Mouse (Mus musculus) adrenal gland, postnatal 4 days (tissue): ENCODE data around the gene Nbea. TPM values are rescaled to one million over a fixed set of nuclear protein-coding genes. Genes with fewer than 3 reads are reported as not detected.

ENCODE experiments used
- DNase-seq, 2 experiments: peaks; one replicate each; pipeline ENCODE4 v3.0.0; 2021 to 2022; ENCODE audit warnings: low spot score in 2 of 2, mixed read lengths in 2 of 2
- total RNA-seq, 2 experiments: library from RNA; stranded (reverse); gene quantifications; 2 replicates each; pipeline ENCODE4 v1.2.3; 2021

Nbea gene
- total RNA-seq, 2 experiments from 2014 or later: 30.3 to 31.6 TPM

DNA sequence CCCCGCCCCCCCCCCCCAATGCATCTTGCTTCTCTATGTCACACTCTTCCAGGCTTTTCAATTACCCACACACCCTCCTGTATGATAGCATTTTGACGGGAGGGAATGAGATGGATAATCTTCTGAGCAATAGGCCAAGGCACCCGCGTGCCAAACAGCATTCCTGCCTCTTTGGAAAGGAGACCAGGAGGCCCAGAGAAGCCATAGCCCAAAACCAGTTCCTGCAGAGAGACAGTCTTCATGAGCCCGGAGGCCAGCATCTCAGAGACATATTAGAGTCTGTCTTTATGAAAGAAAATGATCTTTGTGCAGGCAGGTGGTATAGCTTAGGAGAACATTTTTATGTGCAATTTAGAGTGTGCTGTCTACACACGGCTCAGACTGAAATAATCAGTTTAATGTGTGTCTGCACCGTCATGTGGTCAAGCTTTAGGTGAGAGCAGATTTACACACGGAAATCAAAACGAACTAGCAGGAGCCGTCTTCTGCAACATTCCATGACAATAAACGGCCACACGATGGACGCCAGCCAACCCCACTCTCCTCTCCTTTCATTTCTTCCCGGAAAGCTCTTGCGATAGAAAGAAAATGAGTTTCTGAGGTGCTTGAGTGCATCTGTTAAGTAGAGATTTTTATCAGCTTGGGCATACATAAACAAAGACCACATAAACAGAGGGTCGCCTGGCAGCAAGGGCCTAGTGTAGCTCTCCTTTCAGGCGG is 584.0 kb downstream of the Nbea start:
- DNase-seq: no peak

DNA sequence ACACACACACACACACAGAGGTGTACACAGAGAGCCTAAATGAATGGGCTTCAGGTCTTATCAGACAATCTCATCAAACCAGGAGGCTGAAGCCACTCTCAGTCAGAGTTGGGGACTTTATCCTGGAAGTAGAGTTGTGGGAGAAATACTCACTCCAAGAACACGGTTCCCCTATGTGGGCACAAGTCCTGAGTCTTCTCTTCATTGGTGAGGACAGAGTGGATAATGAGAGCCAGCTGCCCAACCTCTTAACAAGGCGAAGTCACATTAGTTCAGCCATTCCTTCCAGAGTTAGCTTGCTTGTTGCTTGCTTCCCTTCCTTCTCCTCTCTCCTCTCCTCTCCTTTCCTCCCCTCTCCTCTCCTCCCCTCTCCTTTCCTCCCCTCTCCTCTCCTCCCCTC is 584.8 kb downstream of the Nbea start:
- no peak for DNase-seq

DNA sequence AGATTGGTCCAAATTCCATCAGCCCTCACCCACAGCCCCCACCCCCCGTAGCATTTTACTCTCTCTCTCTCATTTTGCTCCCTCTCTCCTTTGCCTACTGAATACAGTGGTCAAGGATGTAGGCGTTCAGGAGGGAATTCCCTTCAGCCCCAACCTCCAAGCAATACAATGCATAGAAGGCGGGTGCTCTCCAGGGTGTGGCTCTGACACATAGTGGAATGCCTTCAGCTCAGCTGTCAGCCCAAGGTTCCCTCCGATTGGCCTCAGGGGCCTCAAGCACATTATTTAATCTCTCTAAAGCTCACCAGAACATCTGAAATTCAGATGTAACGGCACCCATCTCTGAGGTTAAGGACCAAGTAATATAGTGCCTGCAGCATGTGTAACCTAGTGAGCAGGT is 590.2 kb downstream of the Nbea start:
- no peak for DNase-seq

DNA sequence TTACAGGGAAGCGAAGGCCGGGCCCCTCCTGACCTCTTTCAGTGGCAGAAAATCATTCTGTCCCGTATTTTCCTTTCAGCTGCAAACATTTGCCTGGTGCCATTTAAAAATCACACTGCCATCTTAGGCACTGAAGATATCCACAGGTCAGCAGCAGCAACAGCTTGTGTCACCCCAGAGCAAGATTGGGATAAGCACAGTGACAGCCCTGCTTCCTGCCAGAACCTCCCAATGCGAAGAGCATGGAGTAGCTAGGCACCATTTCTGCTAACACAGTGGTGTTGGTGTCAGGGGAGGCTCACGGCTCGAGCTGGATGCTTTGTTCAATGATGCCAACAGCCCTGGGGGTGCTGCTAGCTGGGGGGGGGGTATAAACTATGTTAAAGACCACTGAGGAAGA is 592.8 kb downstream of the Nbea start:
- no peak for DNase-seq

DNA sequence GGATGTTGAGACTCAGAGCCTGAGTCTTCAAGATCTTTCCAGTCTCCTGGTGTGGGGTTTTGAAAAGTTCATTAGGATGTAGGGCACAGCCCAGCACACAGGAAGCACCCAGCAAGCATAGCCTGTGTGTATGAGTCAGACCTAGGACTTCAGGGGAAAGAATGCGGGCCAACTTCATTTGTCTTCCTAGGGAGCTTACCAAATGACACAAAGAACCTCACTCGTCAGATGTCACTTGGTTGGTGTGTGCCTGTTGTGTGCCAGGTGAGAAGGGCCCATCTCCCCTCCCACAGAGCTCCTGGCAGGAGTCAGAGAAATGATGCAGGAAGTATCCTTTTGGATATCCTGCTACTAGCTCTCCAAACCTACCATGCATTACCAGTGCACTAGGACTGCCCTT is 593.2 kb downstream of the Nbea start:
- DNase-seq: no peak

DNA sequence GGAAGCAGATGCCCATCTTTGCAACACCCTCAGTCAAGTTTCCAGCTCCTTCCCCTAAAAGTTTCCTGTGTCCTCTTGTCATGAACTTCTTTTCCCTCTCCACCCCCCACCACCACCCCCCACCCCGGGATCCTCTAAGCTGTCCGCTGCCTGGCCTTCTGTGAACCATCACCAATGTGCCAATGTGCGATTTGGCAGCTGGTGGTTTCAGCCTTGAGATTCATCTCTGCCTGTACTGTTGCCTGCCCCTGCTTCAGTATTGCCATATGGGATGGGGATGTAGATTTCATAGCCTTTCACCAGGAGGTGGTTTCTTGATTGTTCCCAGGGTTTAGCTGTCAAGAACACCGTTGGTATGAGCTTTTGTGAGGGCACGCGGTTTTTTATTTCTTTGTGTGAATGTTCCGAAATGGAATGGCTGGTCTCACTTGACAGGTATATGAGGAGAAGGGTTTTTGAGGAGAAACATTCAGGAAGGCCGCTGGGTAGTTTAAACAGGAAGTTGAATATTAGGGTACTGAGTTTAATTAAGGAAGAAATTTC is 594.0 kb downstream of the Nbea start:
- DNase-seq: no peak

DNA sequence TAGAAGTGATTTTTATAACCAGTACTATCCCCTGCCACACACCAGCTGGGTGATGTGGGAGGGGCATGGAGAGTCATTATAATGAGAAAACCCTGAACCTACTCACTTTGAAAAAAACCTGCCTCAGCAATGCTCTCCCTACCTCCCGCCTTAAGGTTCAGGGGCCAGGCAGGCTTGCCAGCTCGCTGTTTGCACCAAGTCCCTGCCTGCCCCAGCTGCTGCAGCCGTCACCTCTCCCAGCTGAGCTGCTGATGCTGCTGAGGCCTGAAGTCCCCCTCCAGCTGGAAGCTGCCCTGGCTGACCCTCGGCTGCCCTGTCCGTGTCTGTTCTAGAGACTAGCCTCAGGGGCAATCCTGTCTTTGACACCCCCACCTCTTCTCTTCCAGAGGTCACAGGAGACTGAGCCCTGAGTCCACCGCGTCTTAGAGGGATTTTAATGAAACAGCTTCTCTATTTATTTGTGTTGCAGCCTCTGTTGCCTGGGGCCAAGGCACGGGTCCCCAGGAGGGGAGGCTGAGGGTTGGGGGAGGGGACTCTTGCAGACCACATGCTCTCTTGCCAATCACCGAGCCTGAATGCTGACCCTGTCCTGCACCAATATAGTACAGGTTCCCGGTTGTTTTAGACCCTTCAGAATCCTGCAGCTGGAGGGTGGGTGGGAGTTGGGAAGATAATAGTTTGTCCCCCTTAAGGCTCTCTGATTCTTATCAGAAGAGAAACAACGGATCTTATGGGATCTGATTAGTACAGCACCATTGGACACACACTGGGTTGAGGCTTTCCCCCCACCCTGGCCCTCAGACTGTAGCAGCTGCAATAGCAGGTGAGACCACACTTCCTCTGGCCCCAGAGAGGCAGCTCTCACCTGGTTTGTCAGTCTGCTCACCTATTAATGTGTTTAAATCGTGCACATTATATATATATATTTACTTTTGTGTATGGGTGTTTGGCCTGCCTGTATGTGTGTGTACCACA is 595.2 kb downstream of the Nbea start:
- no peak for DNase-seq

DNA sequence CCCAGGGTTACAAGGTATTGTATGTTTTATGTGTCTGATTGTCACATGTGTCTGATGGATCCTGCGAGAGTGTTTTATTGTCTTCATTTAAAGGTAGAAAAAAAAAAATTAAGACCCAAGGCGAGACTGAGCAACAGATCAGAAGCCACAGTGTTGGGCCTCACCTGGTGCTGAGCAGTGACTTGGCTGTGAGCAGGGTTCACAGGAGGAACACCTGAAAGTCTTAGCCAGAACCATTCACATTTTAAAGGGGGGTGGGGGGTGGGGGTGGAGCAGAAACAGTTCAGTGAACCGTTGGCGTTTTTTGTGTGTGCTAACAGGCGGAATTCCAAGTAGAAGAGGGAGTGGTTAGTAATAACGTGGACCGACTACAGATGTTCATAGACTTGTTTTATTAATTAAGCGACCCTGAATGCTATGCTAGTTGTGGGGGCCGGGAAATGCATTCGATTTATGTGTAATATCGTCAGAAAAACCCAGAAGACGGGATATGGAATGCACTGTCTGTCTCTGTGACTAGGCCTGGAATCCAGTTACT is 596.0 kb downstream of the Nbea start:
- DNase-seq: no peak
